Mouse (Mus musculus) v-Abl transformed pro-B cells (cell line): ENCODE results near the gene Nup62.

ENCODE experiments used
- in situ Hi-C, 2 experiments: fragments of 400-800 bp; cut with MboI; formaldehyde crosslinking; loops; one replicate each; pipeline ENCODE4 v1.15.1; 2025; ENCODE audit not compliant: unreplicated experiment in 2 of 2

Gene Nup62

GRCm38 (mm10) chr7:44817441-44817840 lies 1.6 kb downstream of the Nup62 start:
- in situ Hi-C loops: loop anchor here in 1 of 2 experiments (5.0 kb wide), 1 partner anchor 60 kb away; no protein-coding TSS in a partner anchor

- in situ Hi-C loops: loop anchor here in 1 of 2 experiments (5.0 kb wide), 1 partner anchor 61 kb away; no protein-coding TSS in a partner anchor
These were observed 2.3 kb downstream of the Nup62 start for GRCm38 (mm10) chr7:44818164-44818563.

GRCm38 (mm10) chr7:44818751-44819235 lies 2.9 kb downstream of the Nup62 start:
- in situ Hi-C loops: loop anchor here in 1 of 2 experiments (5.0 kb wide), 1 partner anchor 61 kb away; no protein-coding TSS in a partner anchor

GRCm38 (mm10) chr7:44819391-44819790 lies 3.5 kb downstream of the Nup62 start:
- in situ Hi-C loops: loop anchor here in 1 of 2 experiments (5.0 kb wide), 1 partner anchor 62 kb away; no protein-coding TSS in a partner anchor

- in situ Hi-C loops: loop anchor here in 1 of 2 experiments (5.0 kb wide), 1 partner anchor 63 kb away; no protein-coding TSS in a partner anchor
These were observed 4.0 kb downstream of the Nup62 start for GRCm38 (mm10) chr7:44819863-44820262.

GRCm38 (mm10) chr7:44820525-44820924 lies 4.6 kb downstream of the Nup62 start:
- in situ Hi-C loops: no loop called here

GRCm38 (mm10) chr7:44821666-44822448 lies 6.0 kb downstream of the Nup62 start:
- in situ Hi-C loops: no loop called here

- in situ Hi-C loops: no loop called here
These were observed 7.5 kb downstream of the Nup62 start for GRCm38 (mm10) chr7:44823409-44823808.

- in situ Hi-C loops: loop anchor here in 1 of 2 experiments (5.0 kb wide), 1 partner anchor 103 kb away; no protein-coding TSS in a partner anchor
These were observed 9.0 kb downstream of the Nup62 start for GRCm38 (mm10) chr7:44824872-44825271.

- in situ Hi-C loops: loop anchor here in 1 of 2 experiments (5.0 kb wide), 1 partner anchor 104 kb away; no protein-coding TSS in a partner anchor
These were observed 10.9 kb downstream of the Nup62 start for GRCm38 (mm10) chr7:44826771-44827170.

- in situ Hi-C loops: loop anchor here in 1 of 2 experiments (5.0 kb wide), 1 partner anchor 106 kb away; no protein-coding TSS in a partner anchor
These were observed 12.8 kb downstream of the Nup62 start for GRCm38 (mm10) chr7:44828706-44829105.

- in situ Hi-C loops: loop anchor here in 1 of 2 experiments (5.0 to 10.0 kb wide), 2 partner anchors 90 to 122 kb away; no protein-coding TSS in a partner anchor
These were observed 16.9 kb downstream of the Nup62 start for GRCm38 (mm10) chr7:44832763-44833162.

GRCm38 (mm10) chr7:44835373-44836015 lies 19.6 kb downstream of the Nup62 start:
- in situ Hi-C loops: loop anchor here in 1 of 2 experiments (10.0 kb wide), 1 partner anchor 119 kb away; no protein-coding TSS in a partner anchor

- in situ Hi-C loops: loop anchor here in 1 of 2 experiments (10.0 kb wide), 1 partner anchor 119 kb away; no protein-coding TSS in a partner anchor
These were observed 20.1 kb downstream of the Nup62 start for GRCm38 (mm10) chr7:44836016-44836404.

- in situ Hi-C loops: loop anchor here in 1 of 2 experiments (10.0 kb wide), 1 partner anchor 118 kb away; no protein-coding TSS in a partner anchor
These were observed 20.6 kb downstream of the Nup62 start for GRCm38 (mm10) chr7:44836423-44837053.

- in situ Hi-C loops: loop anchor here in 1 of 2 experiments (10.0 kb wide), 1 partner anchor 117 kb away; no protein-coding TSS in a partner anchor
These were observed 22.2 kb downstream of the Nup62 start for GRCm38 (mm10) chr7:44838073-44838472.

GRCm38 (mm10) chr7:44839171-44839490 lies 23.2 kb downstream of the Nup62 start:
- in situ Hi-C loops: loop anchor here in 1 of 2 experiments (10.0 kb wide), 1 partner anchor 116 kb away; no protein-coding TSS in a partner anchor

- in situ Hi-C loops: loop anchor here in 1 of 2 experiments (10.0 kb wide), 1 partner anchor 115 kb away; no protein-coding TSS in a partner anchor
These were observed 23.8 kb downstream of the Nup62 start for GRCm38 (mm10) chr7:44839491-44840191.

GRCm38 (mm10) chr7:44840426-44840825 lies 24.5 kb downstream of the Nup62 start:
- in situ Hi-C loops: no loop called here
